Mouse (Mus musculus): ENCODE results near the gene Maml3.

GRCm38 (mm10) chr3:51712382-51712781 is 392.5 kb downstream of the Maml3 start:
- TF ChIP-seq CTCF (IDR thresholded peaks at IDR 0.05; ENCODE audit: low read depth, low read length) (no peak), POLR2A (IDR thresholded peaks at IDR 0.05; ENCODE audit: borderline replicate concordance, low read depth, low read length) (no peak)
